Mouse (Mus musculus): Measurements from ENCODE around the gene Txn1. TPM values are rescaled to one million over a fixed set of nuclear protein-coding genes. Genes with fewer than 3 reads are reported as not detected.

Gene Txn1
- polyA plus RNA-seq (2012; rRNA removed) = 57.0 and 69.7 TPM in 2 replicates

- TF ChIP-seq CTCF (IDR thresholded peaks at IDR 0.05; ENCODE audit: extremely low read depth, insufficient read depth, insufficient read length, insufficient replicate concordance) (no peak), POLR2A (IDR thresholded peaks at IDR 0.05; ENCODE audit: low read depth, low read length) (peak; percentile 17; the same call in 1 of the 2 replicates)
- peaks cover 8% of the 10 kb centered on the region; the same call in 1 of the 2 replicates for H3K4me1 ChIP-seq (ENCODE audit: control insufficient read depth, insufficient read depth, insufficient read length)
- H3K27ac ChIP-seq (ENCODE audit: insufficient read depth, low read length) = peak within 1 kb of the TSS; percentile 90
- WGBS = under 1% methylated on average over 71 of the region's 71 CpGs
- no peaks in the 10 kb centered on the region for H3K27me3 ChIP-seq (ENCODE audit: control insufficient read depth, insufficient read depth, low read length)
- H3K36me3 ChIP-seq (ENCODE audit: control insufficient read depth, insufficient read depth, low read length) = peaks cover 4% of the 10 kb centered on the region
- DNase-seq (ENCODE audit: low read depth in 1 of 2, low spot score in 2 of 2) = peak; percentile 88 to 93
- H3K4me3 ChIP-seq (ENCODE audit: extremely low read depth, insufficient read depth, insufficient read length) = peak within 1 kb of the TSS; percentile 82
These were observed at the start of gene Txn1 for GRCm38 (mm10) chr4:57956029-57956960. Gene Txn1 (minus strand): TSS chr4:57956411.

DNA sequence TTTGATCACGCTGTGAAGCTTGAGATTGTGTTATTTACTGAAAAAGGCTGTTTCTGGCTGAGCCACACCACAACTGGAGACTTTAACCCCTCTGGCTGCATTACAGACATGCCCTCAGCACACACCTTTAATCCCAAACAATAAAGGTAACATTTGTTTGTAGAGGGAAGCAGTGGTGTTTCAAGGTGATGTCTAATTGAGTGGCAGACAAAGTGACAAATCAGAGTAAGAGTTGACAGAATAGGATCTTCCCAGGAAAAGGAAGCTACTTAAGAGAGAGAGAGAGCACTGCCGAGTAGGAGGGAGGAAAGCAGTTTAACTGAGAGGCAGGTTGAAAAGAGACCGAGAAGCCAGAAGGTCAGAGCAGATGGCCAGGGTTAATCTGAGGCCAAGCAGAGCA is 47.3 kb upstream of the Txn1 start:
- H3K4me3 ChIP-seq (ENCODE audit: extremely low read depth, insufficient read depth, insufficient read length) = no peak overlapping the region
- no peaks in the 10 kb centered on the region for H3K4me1 ChIP-seq (ENCODE audit: control insufficient read depth, insufficient read depth, insufficient read length)
- no peaks in the 10 kb centered on the region for H3K36me3 ChIP-seq (ENCODE audit: control insufficient read depth, insufficient read depth, low read length)
- DNase-seq (ENCODE audit: low read depth in 1 of 2, low spot score in 2 of 2) = no peak
- H3K27me3 ChIP-seq (ENCODE audit: control insufficient read depth, insufficient read depth, low read length) = no peaks in the 10 kb centered on the region
- no peak for TF ChIP-seq CTCF (IDR thresholded peaks at IDR 0.05; ENCODE audit: extremely low read depth, insufficient read depth, insufficient read length, insufficient replicate concordance)
- no peak for TF ChIP-seq POLR2A (IDR thresholded peaks at IDR 0.05; ENCODE audit: low read depth, low read length)
- 82% methylated on average over 3 of the region's 3 CpGs for WGBS
- H3K27ac ChIP-seq (ENCODE audit: insufficient read depth, low read length) = no peak overlapping the region

DNA sequence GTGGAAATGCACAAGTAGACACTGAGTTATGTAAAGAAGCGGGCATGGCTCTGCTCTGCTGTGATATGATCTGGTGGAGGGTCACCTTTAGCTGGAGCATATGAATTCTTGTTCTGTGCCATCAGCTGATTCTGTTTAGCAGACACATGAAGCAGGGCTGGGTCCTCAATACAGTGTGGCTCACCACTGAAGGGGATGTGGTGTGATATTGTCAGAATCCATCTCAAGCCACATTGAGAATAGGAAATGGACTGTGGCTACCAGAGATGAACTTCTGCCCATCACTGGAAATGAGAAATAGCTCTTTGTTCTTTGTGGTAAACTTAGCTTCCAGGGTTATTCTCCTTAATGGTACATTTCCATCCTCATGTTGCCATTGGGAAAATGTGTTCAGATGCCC is 35.2 kb upstream of the Txn1 start:
- no peaks in the 10 kb centered on the region for H3K4me1 ChIP-seq (ENCODE audit: control insufficient read depth, insufficient read depth, insufficient read length)
- TF ChIP-seq CTCF (IDR thresholded peaks at IDR 0.05; ENCODE audit: extremely low read depth, insufficient read depth, insufficient read length, insufficient replicate concordance) (no peak), POLR2A (IDR thresholded peaks at IDR 0.05; ENCODE audit: low read depth, low read length) (no peak)
- H3K27ac ChIP-seq (ENCODE audit: insufficient read depth, low read length) = no peak overlapping the region
- no peaks in the 10 kb centered on the region for H3K36me3 ChIP-seq (ENCODE audit: control insufficient read depth, insufficient read depth, low read length)
- no peak overlapping the region for H3K4me3 ChIP-seq (ENCODE audit: extremely low read depth, insufficient read depth, insufficient read length)
- WGBS = 57% methylated on average over 1 of the region's 1 CpGs
- no peaks in the 10 kb centered on the region for H3K27me3 ChIP-seq (ENCODE audit: control insufficient read depth, insufficient read depth, low read length)
- no peak for DNase-seq (ENCODE audit: low read depth in 1 of 2, low spot score in 2 of 2)

GRCm38 (mm10) chr4:57974400-57975117 is 18.3 kb upstream of the Txn1 start:
- DNase-seq (ENCODE audit: low read depth in 1 of 2, low spot score in 2 of 2) = no peak
- 91% methylated on average over 6 of the region's 6 CpGs for WGBS
- H3K4me3 ChIP-seq (ENCODE audit: extremely low read depth, insufficient read depth, insufficient read length) = no peak overlapping the region
- no peaks in the 10 kb centered on the region for H3K27me3 ChIP-seq (ENCODE audit: control insufficient read depth, insufficient read depth, low read length)
- H3K27ac ChIP-seq (ENCODE audit: insufficient read depth, low read length) = no peak overlapping the region
- no peaks in the 10 kb centered on the region for H3K36me3 ChIP-seq (ENCODE audit: control insufficient read depth, insufficient read depth, low read length)
- TF ChIP-seq CTCF (IDR thresholded peaks at IDR 0.05; ENCODE audit: extremely low read depth, insufficient read depth, insufficient read length, insufficient replicate concordance) (no peak), POLR2A (IDR thresholded peaks at IDR 0.05; ENCODE audit: low read depth, low read length) (no peak)
- H3K4me1 ChIP-seq (ENCODE audit: control insufficient read depth, insufficient read depth, insufficient read length) = no peaks in the 10 kb centered on the region; the same call in 1 of the 2 replicates

- Histone ChIP-seq H3K36me3 (ENCODE audit: control insufficient read depth, insufficient read depth, low read length) (no peaks in the 10 kb centered on the region), H3K27me3 (ENCODE audit: control insufficient read depth, insufficient read depth, low read length) (no peaks in the 10 kb centered on the region), H3K4me3 (ENCODE audit: extremely low read depth, insufficient read depth, insufficient read length) (no peak overlapping the region), H3K27ac (ENCODE audit: insufficient read depth, low read length) (no peak overlapping the region), H3K4me1 (ENCODE audit: control insufficient read depth, insufficient read depth, insufficient read length) (no peaks in the 10 kb centered on the region; the same call in 1 of the 2 replicates)
- 86% methylated on average over 6 of the region's 6 CpGs for WGBS
- no peak for DNase-seq (ENCODE audit: low read depth in 1 of 2, low spot score in 2 of 2)
- TF ChIP-seq CTCF (IDR thresholded peaks at IDR 0.05; ENCODE audit: extremely low read depth, insufficient read depth, insufficient read length, insufficient replicate concordance) = no peak
- no peak for TF ChIP-seq POLR2A (IDR thresholded peaks at IDR 0.05; ENCODE audit: low read depth, low read length)
These were observed 17.5 kb upstream of the Txn1 start for GRCm38 (mm10) chr4:57973592-57974268.

DNA sequence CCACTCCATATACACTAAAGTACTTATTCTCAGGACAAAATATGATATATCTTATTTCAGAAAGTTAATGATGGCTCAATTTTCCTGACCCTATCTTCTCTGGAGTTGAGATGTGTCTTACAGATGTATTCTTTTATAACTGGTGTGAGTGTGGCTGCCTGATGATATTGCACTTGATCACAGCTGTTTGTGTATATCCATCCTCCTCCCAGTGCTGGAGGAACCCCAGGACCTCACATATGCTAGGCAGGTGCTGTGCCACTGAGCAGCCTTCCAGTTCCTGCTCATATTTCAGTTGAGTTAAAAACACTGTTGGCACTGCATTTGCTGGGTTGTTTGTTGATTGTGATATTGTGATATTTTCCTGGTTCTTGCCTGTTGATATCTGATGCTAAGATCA is 14.1 kb upstream of the Txn1 start:
- TF ChIP-seq POLR2A (IDR thresholded peaks at IDR 0.05; ENCODE audit: low read depth, low read length) (no peak), CTCF (IDR thresholded peaks at IDR 0.05; ENCODE audit: extremely low read depth, insufficient read depth, insufficient read length, insufficient replicate concordance) (no peak)
- Histone ChIP-seq H3K27ac (ENCODE audit: insufficient read depth, low read length) (no peak overlapping the region), H3K36me3 (ENCODE audit: control insufficient read depth, insufficient read depth, low read length) (no peaks in the 10 kb centered on the region), H3K4me3 (ENCODE audit: extremely low read depth, insufficient read depth, insufficient read length) (no peak overlapping the region), H3K4me1 (ENCODE audit: control insufficient read depth, insufficient read depth, insufficient read length) (no peaks in the 10 kb centered on the region; the same call in 1 of the 2 replicates), H3K27me3 (ENCODE audit: control insufficient read depth, insufficient read depth, low read length) (no peaks in the 10 kb centered on the region)
- DNase-seq (ENCODE audit: low read depth in 1 of 2, low spot score in 2 of 2) = no peak
